Mouse (Mus musculus) cerebral cortex, adult 2 months (tissue): ENCODE measurements around the gene Slpi.

Experiments
- WGBS: fragments of 180-500 bp; shearing (Covaris S2); methylation state at CpG from one replicate; pipeline ENCODE4 v1.1.7; 2018; 5-methylcytosine and 5-hydroxymethylcytosine counted together

The Slpi gene

DNA sequence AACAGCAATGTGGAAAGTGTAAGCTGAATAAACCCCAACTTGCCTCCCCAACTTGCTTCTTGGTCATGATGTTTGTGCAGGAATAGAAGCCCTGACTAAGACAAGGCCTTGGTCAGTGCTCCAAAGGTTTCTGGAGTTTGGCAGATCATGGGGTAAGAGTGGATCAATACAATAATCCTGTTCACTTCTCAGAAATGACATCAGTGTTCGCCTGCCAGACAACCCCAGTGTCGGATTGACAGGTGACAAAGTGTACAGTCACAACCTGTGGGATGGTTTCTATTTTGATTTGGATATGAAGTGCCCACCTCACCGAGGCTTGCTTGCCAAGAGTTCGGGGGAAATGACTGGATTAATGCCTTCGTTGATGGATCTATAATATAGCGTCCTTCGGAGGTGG lies 32.4 kb upstream of the Slpi start:
- 91% methylated on average over 7 of the region's 7 CpGs for WGBS

DNA sequence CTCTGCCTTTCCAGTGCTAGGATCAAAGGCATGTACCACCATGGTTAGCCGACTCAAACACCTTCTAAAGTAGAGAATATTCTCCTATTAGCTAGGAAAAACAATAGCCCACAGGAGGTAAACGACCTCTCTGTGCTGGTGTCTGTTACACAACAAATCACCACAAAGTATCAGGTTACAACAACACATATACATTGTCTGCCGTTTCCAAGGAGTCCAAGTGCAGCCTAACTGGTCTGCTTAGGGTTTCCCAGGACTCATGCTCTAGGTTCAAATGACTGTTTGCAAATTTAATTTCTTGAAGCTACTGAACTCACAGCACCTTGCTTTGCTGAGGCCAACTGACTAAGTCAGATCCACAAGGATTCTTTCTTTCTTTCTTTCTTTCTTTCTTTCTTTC lies 30.6 kb upstream of the Slpi start:
- 35% methylated on average over 3 of the region's 3 CpGs for WGBS

DNA sequence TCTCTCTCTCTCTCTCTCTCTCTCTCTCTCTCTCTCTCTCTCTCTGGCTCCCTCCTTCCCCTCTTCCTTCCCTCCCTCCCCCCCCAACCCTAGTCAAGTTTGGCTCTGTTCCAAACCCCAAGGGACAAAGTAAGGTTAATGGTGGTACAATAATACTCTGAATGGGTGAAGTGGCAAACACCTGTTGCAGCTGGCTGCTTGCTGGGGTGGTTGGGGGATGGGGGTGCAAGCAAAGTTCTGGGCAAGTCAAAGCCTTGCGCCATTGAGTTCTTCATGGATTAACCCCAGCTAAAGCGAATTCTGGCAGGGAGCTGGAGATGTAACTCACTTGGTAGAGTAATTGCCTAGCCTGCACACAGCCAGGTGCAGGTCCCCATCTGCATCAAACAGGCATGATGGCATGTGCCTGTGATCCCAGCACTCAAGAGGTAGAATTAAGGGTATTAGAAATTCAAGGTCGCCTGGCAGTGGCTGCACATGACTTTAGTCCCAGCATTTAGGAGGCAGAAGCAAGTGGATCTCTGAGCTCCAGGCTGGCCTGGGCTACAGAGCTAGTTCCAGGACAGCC lies 29.5 kb upstream of the Slpi start:
- 54% methylated on average over 3 of the region's 3 CpGs for WGBS

DNA sequence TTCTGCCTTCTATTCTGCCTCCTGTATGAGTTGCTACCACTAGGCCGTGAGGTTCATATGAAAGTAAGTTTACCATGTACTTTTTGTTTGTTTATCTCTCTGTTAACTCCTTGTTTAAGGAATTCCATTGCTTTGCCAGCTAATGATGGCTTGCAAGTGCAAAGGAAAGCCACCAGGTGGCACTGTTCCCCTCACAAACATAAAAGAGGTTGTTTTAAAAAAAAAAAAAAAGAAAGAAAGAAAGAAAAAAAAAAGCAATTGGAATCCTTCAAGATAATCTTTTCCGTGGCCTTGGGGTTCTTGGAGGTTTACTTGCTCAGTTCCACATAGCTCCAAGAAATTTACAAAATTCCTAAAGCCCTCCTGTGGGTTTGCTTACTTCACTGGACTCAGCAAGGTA lies 28.3 kb upstream of the Slpi start:
- under 1% methylated on average over 2 of the region's 2 CpGs for WGBS

DNA sequence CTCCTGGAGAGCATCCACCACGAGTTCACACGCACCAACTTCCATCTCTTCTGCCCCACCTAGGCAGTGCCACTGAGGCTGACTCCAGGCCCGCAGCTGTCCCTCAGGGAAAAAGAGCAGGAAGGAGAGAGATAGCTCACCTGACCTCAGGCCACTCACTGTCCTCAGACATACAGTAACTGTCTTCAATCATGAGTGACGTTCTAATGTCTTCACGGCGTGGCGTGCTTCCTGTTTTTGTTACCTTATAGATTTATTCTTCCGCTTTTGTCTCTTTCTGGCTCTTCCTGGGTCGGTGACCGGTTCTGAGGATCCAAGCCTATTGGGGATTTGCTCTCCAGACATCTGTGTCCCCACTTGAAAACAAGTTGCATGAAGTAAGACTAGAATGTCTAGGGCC lies 25.7 kb upstream of the Slpi start:
- 77% methylated on average over 10 of the region's 10 CpGs for WGBS

DNA sequence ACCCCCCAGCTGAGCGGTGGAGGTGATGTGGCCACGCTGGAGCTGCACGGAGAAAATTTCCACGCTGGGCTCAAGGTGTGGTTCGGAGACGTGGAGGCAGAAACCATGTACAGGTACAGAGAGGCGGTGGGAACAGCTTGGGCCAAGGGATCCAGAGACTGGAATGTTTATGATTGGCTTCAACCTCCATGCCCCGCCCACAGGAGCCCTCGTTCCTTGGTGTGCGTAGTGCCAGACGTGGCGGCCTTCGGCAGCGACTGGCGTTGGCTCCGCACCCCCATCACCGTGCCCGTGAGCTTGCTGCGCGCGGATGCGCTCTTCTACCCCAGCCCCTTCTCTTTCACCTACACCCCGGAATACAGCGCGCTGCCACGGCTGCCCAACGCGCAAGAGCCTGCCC lies 25.3 kb upstream of the Slpi start:
- WGBS: 26% methylated on average over 28 of the region's 28 CpGs

DNA sequence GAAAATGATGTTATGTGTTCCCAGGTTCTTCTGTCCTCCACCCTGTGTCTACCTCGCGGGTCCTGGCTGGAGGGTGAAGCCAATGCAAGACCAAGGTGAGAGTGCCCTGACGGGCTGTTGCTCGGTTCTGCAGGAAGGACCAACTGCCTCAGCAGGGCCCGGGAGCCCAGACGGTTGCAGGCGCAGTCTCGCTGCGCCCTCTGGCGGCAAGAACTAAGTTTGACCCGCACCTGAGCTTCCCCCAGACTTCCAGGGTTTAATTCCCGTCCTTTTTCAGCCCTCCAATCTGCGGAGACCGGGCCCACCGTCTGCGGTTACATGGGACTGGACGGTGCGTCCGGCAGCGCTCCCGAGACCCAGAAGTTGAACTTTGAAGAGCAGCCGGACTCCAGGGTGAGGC lies 18.8 kb upstream of the Slpi start:
- WGBS: 2% methylated on average over 22 of the region's 22 CpGs

DNA sequence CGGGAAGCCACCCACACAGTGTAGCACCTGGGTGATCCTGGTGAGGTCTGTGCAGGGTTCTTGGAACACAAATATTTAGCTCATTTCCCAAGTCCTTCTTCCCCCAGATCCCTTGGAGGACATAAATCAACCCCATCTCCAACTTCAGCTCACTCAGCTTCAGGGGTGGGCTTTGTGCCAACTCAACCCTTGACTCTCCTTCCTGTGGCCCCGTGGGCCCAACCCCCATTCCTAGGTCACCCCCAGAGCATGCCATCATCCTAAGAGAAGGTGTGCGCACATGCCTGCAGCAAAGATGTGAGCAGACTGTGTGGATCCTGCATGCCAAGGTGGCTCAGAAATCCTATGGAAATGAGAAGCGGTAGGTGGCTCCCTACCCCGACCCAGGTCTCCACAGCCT lies 16.6 kb upstream of the Slpi start:
- WGBS: 56% methylated on average over 5 of the region's 5 CpGs

DNA sequence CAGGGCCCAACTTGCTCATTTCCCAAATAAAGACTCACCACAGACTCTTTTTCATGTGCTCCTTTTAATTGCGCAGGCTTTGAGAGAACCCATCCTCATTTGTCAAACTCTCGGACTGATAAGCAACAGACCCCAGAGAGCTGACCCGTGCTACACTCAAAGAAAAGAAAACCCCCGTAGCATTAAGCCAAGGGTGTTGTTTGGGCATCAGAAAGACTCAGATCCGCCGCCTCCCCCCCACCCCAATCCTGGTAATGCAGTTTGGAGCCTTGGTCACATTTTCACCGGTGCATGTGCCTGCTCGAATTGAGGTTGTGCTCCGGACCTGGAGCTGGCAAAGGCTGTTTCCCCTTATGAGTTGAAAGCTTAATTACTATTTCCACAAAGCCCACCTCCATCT lies 16.2 kb upstream of the Slpi start, which contains the start of gene Matn4:
TSS of gene Matn4 (minus strand) at position 101 of the 400 bp plus-strand sequence.
- WGBS: 51% methylated on average over 9 of the region's 9 CpGs

DNA sequence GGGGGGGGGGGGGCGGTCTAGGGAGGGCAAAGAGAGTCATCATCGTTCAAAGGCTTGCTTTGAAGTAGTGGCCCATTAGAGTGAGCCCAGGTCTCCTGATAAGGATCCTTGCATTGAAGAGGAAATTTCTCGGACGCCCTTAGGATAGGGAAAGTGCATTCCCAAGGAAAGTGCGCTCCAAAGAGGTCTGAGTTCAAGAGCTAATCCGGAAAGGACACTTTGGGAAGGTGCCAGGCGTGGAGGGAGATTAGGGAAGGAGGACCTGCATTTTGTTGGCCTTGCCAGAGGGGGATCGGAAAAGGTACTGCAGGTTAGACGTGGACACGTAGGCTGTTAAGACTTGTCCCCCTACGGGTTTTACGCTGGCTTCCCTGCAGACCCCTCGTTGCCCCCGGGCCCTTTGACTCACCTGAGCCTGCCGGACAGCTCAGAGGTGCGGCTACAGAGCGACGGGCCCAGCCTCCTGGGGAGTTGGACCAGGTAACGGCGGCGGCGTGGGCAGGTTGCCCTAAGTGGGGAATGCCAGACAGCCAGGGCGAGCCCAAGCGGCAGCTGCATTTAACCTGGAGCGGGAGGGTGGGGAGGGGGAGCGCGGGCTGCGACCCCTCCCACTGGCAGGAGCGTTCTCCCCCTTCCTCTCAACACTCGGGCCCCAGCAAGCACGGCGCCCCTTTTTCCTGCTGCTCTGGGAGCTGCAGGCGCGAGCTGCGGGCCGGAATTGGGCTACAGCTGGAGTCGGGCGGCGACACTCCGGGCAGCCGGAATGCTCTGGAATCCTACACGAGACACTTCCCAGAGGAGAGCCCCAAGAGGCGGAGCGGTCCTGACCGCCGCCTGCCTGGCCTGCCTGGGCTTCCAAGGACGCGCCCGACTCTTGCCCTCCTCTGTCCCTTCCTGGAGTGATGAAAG lies 15.4 kb upstream of the Slpi start:
- WGBS: 13% methylated on average over 47 of the region's 49 CpGs

DNA sequence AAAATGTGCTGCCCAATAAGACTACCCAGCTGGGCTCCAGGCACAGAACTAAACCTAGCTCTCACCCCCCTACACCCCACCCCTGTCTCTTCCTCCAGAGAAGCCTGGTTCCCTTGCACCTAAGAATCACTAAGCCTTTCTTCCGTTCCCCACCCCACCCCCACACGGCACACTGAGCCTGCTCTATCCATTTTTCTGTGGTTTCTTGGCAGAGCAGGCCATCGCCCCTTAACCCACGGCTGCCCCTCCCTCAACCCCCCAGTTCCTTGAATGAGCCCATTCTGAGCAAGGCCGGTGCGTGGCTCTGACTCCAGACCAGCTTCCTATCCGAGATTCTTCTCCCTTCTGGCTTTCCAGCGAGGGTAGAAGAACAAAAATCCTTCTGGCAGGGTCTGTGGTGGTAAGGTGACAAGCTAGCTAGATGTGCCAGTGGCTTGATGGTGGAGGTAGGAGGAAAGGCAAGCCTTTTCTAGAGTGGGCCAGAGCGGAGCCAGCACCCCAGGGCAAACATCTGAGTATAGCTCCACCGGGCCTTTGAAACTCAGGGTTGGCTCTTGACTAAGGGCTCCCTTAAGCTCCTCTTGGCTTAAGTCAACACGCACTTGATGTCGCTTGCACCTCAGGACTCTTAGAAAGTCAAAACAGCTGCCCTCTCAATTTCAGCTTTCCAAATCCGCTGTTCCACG lies 14.6 kb upstream of the Slpi start:
- WGBS: 42% methylated on average over 14 of the region's 14 CpGs

DNA sequence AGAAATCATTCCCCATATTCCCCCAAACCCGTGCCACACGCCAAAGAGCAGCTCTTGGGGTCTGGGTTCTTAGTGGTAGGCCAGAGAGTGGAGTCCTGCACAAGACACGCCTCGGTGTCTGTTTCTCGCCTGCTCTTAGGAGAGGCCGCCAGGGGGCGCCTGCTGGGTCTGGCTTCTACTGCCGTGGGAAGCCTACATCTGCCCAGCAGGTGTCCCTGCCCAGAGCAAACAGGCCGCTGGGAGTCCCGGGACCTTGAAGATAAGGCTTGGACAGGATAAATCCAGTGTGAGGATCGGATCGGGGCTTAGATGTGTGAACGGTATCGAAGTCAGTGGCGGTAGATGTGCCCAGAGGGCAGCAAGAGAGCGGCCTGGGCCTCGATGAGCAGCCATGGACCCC lies 14.0 kb upstream of the Slpi start, which contains the start of gene Rbpjl:
TSS of gene Rbpjl (plus strand) at position 236 of the 400 bp plus-strand sequence.
- WGBS: 14% methylated on average over 17 of the region's 17 CpGs

DNA sequence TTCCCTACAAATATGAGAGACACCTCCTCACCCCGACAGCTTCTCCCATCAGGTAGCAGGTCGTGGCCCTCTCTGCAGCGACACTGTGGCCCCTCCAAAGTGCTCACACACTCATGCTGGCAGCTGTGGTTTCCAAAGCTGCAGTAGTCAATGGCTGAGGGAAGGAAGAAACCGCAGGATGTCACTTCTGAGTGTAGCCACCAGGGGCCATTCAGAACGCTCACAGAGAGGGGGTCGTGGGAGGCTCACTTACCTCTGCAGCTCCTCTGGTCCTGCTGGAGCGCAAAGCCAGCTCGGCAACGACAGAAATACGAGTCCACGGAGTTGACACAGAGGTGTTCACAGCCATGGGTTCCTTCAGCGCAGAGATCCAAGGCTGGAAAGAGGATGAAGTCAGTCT lies 8.0 kb upstream of the Slpi start:
- 70% methylated on average over 12 of the region's 12 CpGs for WGBS

DNA sequence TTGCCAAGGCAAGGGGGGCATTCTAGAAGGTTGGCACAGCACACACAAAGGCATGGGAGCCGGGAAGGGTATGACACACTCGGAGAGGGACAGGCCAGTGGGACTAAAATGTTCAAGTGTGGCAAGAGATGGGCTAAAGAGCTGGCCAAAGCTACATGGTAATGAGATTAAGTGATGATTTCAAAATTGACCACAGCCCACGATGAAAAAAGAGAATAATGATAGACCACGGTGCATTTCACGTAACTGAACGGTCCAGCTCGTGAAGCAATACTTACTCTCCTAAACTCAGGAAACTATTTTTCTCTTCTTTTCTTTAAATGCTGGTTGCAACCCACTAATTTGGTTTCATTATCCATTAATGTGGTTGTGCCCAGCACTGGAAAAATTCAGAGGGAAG lies 7.2 kb upstream of the Slpi start:
- 90% methylated on average over 7 of the region's 7 CpGs for WGBS

DNA sequence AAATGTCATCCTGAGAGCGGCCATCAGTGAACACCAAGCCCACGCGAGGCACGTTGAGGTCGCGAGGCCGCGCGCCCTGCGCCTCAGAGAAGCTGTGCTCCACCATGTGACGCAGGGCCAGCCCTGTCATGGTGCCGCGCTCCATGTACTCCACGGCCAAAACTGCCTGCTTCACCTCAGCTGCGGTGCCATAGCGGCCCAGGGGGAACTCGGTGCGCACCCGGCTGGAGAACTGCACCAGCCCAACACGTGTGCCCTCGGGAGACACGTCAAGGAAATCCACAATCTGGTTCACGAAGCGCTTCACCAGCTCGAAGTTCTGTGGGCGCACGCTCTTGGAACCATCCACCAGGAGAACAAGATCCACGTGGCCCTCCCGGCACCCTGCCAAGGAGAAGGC lies 4.2 kb upstream of the Slpi start:
- 80% methylated on average over 29 of the region's 29 CpGs for WGBS

DNA sequence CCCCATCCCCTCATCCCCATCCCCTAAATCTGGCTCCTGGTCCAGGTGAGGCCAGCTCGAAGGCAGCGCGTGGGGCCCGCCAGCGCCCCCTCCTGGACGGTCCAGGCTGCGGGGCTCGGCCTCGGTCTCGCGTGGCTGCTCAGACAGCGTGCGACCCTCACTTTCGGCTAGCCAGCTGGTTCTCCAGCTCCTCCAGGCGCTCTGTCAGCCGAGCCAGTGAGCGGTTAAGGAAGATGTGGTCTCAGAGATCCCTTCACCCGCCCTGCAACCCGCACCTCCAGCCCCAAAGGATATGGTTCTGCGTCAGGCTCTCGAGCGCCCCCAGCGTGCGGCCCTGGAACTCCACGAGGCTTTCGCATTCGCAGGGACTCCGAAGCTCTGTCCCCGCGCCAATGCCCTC lies 604 bp upstream of the Slpi start:
- 1% methylated on average over 30 of the region's 30 CpGs for WGBS

DNA sequence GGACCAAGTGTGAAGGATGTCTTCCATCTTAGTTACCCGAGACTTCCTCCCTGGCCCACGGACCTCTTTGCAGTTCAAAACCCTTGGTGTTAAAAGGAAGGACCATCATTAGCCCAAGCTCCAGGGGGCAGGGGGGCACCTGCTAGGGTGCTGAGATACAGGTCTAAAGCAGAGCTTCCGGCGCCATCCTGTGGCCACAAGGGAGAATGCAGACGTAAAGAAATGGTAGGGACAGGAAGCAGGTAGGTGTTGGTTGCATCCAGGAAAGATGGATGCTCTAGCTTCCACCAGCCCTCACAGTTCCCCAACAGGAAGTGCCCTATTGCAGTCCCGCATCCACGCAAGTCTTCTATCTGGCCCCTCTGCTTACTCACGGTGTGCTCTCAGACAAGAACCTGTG lies 1.9 kb downstream of the Slpi start:
- WGBS: 30% methylated on average over 8 of the region's 8 CpGs

DNA sequence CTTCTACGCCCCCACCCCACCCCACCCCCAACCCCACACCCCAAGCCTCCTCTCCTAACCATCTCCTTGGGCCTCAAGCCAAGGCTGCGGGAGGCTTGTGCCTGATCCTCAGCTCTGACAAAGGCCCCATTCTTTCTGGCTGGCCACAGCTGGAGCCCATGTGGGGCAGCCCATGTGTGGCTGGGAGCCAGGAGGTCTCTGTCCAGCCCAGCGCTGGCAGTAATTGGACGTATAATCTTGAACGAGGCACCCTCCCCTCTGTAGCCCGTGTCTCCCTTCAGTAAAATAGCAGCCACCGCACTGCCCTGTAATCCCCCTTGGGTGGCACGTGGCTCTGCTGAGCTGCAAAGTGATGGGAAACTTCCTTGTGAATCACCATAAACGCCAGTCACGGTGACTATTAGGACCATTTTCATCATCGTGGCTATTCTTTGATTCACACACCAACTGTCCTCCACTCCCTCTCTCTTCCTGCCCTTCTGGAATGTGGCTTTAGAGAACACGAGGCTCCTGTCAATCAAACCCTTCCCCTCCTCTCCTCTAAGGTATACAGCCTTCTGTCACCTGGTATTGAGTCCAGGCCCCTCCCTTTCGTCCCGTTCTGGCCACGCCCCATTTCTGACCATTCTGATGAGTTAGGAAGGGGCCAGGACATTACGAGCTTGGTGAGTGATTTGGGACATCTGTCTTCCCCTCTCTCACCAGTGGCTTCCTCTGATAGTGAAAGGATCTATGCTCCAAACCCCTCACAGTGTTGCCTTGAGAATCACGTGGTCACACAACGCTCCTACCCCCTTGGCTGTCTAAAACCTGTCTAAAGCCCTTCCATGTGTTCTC lies 2.8 kb downstream of the Slpi start:
- 11% methylated on average over 18 of the region's 18 CpGs for WGBS

DNA sequence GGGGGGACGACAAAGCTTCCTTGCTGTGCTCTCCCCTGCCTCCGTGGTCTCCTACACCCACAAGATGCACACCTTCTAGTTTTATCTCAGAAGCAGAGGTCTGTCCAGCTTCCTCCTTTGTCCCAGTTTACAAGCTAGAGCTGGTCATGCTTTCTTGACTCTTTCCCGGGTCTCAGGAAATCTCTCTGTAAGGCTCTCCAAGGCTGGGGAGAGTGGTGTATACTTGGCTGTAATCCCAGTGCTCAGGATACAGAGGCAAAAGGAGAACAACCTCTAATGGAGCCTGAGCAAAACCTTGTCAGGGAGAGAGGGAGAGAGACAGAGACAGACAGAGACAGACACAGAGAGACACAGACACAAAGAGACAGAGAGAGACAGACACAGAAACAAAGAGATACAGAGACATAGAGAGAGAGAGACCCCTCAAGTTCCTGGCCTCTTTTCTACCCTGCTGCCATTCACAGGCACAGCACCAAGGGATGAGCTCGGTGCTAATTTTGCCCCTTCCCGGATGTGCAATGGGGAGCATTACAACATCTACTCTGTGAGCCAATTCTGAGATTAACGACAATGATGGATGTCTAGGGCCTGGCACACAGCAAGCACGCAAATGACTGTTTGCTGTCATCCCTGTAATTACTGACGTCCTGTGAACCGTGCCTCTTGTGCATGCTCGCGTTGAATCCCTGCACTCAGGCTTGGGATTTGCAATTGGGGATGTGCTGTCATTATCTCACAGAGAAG lies 5.1 kb downstream of the Slpi start:
- 68% methylated on average over 11 of the region's 11 CpGs for WGBS

DNA sequence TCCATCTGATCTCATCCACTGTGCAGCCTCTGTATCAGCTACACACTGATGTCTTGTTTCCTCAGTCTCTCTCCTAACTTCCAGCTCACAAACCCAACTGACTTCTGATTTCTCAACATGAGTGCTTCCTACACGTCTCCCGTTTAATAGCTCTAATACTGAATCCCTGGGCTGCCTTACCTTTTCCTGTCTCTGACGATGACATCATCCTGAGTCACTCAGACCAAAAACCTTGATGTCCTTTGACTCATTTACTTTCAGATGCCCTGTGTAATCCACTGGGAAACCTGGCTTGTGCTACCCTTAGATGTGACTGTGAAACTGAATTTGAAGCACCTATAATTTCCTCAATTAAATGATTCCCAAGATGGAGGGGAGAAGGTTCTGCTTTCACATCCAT lies 5.9 kb downstream of the Slpi start:
- 78% methylated on average over 3 of the region's 3 CpGs for WGBS

DNA sequence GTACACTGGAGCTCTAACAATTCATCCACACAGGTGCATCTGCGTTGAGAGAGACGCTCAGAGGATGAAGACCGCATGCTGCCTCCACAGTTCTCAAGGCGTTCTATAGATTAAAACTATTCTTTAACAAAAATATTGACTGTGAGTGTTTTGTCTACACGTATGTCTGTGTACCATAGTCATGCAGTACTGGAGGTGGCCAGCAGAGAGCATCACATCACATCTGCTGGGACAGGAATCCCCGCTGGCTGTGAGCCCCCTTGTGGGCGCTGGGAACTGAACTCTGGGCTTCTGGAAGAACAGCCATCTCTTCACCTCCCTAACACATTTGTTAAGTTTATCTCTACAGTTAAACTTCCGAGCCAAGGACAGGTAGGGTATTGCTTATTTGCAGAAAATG lies 7.2 kb downstream of the Slpi start:
- 84% methylated on average over 8 of the region's 8 CpGs for WGBS
